Mouse (Mus musculus): ENCODE results near the gene Cfap61.

GRCm38 (mm10) chr2:146225818-146226217, 291.2 kb downstream of the Cfap61 start:
- TF ChIP-seq CTCF (IDR thresholded peaks at IDR 0.05 in 2 of 3, conservative IDR thresholded peaks at IDR 0.05 in 1 of 3; ENCODE audit: control insufficient read depth in 1 of 3, insufficient read depth in 1 of 3, low read depth in 2 of 3, low read length in 3 of 3, poor library complexity in 1 of 3, severe bottlenecking in 1 of 3), result no peak
- no peak for TF ChIP-seq POLR2A (IDR thresholded peaks at IDR 0.05; ENCODE audit: control insufficient read depth in 1 of 2, insufficient read depth in 1 of 2, low read depth in 1 of 2, low read length in 2 of 2, poor library complexity in 1 of 2)
- no peak for TF ChIP-seq RAD21 (IDR thresholded peaks at IDR 0.05; ENCODE audit: low read depth, low read length)
- TF ChIP-seq MAX (IDR thresholded peaks at IDR 0.05; ENCODE audit: low read length), result no peak
- no peak for TF ChIP-seq E2F4 (IDR thresholded peaks at IDR 0.05; ENCODE audit: borderline replicate concordance, low read depth, low read length)
- no peak for TF ChIP-seq BHLHE40 (IDR thresholded peaks at IDR 0.05; ENCODE audit: borderline replicate concordance, low read depth, low read length)
- TF ChIP-seq ZC3H11A (IDR thresholded peaks at IDR 0.05; ENCODE audit: low read depth, low read length), result no peak
- no peak for TF ChIP-seq MEF2A (IDR thresholded peaks at IDR 0.05; ENCODE audit: extremely low read depth, insufficient replicate concordance, low read depth, low read length, poor library complexity, severe bottlenecking)

Measured in MEL (cell line).